Mouse (Mus musculus) adrenal gland, postnatal 36 days (tissue): ENCODE data around the gene Krt34. TPM values are rescaled to one million over a fixed set of nuclear protein-coding genes. Genes with fewer than 3 reads are reported as not detected.

Experiments
- DNase-seq, 2 experiments: peaks; one replicate each; pipeline ENCODE4 v3.0.0; 2021; ENCODE audit warnings: mixed read lengths in 1 of 2
- long read RNA-seq, 2 experiments: library from polyadenylated mRNA; stranded (forward); transcript quantifications; one replicate each; pipeline ENCODE4 v2.0.0; 2021; ENCODE audit warnings: borderline sequencing depth in 2 of 2
- total RNA-seq, 2 experiments: library from RNA; stranded (reverse); gene quantifications; 2 replicates each; pipeline ENCODE4 v1.2.3; 2021

The Krt34 gene
- total RNA-seq: not detected
- long read RNA-seq, experiment 1: 0 reads
- long read RNA-seq, experiment 2: 0 reads

DNA sequence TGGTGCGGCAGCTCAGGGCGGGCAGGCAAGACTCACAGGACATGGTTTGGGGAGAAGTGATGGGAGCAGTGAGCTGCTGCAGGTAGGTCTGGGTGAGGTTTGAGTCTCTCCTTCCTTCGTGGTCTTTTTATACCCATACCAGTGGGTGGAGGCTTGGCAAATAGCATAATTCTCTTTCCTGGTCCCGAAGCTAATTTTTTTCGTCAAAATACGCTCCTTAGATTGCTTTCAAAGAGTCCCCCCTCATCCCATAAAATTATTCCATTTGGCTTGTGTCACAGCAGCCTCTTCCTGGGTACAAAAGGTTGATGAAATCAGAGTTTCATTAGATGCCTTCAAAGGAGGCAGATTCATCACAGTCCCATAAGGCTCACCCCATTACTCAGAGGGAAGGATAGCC, at the start of gene Krt34:
Gene Krt34, minus strand, starts transcription at position 101 of the 400 bp plus-strand sequence.
- DNase-seq: no peak

- DNase-seq: no peak
Observed at GRCm38 (mm10) chr11:100088378-100089025, 47.1 kb upstream of the Krt34 start.

DNA sequence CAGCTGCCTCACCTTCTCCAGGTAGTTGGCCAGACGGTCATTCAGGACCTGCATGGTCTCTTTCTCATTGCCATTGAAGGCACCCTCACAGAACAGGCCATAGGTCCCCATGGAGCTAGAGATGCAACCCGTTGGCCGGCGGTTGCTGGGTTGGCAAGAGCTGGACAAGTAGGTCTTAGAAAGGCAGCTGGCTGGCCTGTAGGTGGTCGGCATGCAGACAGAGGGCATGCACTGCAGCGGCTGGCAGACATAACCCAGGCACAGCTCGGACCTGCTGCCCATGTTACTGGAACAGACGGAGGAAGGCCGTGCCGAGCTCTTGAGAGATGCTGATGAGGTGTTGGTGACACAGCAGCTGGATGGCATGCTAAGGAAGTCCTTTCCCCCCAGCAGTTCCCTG, 46.5 kb upstream of the Krt34 start, which contains the start of gene Krt32:
Gene Krt32, minus strand, starts transcription at position 366 of the 400 bp plus-strand sequence.
- no peak for DNase-seq

DNA sequence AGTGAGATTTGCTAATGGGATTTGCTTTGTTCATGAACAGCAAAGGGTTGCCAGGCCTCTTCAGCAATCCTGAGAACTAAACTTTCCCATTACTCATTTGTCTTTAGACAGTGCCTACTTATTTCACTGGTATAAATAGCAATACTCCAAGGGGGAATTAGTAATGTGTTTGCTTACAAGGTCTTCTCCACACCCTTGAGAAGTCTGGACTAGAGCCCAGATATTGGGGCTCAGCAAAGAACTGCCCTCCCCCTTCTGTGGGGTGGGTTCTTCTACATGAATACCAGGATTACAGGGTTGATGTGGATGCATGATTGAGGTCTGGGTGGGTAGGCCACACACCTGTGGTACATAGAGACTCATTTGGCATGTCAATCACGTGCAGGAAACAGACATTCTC, 32.5 kb upstream of the Krt34 start:
- DNase-seq: no peak

- DNase-seq: no peak
Observed at GRCm38 (mm10) chr11:100067293-100068036, 26.1 kb upstream of the Krt34 start.

- no peak for DNase-seq
Observed at GRCm38 (mm10) chr11:100066236-100067010, 25.1 kb upstream of the Krt34 start.

GRCm38 (mm10) chr11:100058875-100059274, 17.5 kb upstream of the Krt34 start:
- no peak for DNase-seq

DNA sequence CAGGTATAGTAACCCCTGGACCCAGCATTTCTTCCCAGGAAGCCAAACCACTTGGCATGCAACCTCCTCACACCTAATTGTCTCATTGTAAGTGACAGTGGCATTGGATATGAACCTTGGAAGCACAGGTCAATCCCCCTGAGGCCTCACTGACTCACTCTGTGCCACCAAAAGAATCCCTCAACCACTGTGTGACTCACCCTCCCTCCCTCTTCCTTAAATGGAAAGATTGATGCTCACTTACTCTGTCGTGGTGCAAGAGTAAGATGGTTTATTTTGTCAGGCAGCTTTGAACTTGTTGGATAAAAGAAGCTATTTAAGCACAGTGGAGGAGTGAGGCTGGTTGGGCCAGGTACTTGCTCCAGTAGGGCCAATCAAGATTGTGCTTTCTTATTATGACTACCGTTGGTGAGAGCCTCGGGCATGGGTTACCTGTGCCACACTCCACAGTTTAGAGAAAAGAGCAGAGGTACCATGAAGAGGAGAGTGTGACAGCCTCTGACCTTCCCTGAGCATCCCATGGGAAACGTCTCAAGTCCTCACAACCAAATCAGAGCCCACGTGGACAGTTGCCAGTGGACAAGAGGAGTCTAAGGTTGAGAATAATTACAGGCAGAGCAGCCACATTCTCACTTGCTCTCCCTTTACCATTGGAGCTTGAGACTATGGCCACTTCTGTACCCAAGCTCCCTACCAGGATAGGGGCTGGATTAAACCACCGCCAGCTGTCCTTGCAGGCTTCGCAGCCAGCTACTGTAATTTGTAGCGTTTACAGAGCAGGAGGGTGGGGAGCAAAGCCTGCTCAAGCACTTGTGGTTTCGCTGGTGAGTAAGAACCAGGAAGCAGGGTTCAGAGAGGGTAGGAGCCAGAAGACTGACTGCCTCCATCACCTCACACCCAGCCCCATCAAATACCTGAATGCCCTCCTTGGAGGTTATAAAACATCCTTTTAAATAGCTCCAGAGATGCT, 14.6 kb upstream of the Krt34 start:
- DNase-seq: peak; percentile 1 to 26

DNA sequence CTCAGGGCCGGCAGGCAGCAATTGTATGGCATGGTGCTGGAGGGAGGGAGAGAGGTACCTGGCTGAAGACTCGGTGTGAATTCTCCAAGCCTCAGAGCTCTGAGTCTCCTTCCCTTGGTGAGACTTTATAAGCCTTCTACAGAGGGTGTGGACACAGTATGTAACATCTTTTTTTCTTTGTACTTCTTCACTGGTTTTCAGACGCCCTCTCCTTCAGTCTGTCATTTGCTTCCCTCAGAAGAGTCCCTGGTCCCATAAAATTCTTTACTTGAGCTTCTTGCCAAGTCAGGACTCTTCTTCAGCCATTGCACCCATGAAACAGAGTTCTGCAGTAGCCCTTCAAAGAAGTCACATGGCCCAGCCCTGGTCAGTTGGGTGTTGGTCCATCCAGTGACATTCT, 9.1 kb upstream of the Krt34 start, which contains the start of gene Krt31:
Gene Krt31, minus strand, starts transcription at position 101 of the 400 bp plus-strand sequence.
- no peak for DNase-seq

DNA sequence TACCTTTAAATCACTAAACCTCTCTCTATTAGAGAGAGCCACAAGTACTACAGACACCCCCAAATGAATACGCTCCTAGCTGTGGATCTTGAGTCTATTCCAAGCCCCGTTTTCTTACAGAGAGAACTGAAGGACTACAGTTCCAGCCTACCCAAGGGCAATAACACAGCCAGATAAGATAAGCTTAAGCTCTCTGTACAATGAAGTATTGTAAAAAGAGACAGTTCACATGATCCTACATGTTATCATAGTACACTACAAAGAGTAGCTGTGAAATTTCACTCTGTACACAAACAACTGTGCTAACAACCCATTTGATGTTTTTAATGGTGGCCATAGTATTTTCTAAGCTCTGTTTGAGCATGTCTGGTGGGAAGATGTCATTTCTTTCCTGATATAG, 5.8 kb upstream of the Krt34 start:
- no peak for DNase-seq

DNA sequence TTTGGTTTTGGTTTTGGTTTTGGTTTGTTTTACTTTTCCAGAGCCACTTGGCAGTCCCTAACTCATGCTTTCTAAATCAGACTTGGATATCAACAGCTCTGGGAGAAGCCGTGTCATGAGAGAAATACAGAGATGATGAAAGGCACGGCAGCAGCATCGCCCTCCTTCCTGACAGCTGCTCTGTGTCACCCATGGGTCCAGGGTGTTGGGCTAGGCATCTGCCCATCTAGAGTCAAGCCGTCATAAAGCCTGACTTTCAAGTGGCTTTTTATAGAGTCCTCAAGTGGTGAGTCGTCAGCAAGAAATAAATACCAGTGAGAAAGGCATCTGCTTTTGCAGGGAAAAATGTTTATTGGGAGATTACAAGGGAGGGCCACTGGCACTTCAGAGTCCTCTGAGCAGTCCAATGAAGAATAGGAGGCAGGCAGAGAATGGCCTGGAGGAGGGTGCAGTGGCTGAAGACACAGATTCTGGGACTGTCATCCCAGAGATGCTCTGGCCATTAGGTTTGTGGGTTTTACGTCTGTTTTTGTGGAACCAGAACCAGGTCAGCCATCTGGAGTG, 5.0 kb upstream of the Krt34 start:
- DNase-seq: no peak

GRCm38 (mm10) chr11:100029768-100030167, 11.6 kb downstream of the Krt34 start, which contains the start of gene Krt33b:
Gene Krt33b (minus strand): TSS chr11:100029868.
- no peak for DNase-seq

- no peak for DNase-seq
Observed at GRCm38 (mm10) chr11:100021438-100021837, 19.9 kb downstream of the Krt34 start.

DNA sequence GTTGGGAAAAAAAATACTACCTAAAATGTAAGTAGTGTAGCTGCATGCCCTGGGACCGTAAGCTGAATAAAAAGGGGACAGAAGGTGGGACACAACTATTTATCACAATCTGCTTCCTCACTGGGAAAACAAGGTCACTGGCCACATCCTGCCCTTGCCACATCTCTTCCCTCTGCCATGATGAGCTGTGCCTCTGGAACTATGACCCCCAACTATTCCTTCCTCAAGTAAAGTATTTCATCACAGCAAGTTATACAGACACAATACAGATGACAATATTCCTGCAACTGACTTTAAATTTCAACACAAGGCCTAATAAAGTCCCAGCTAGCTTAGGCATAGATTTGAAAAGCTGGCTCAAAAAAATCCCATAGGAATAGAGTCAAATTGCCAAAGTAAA, 21.9 kb downstream of the Krt34 start:
- DNase-seq: no peak

- DNase-seq: no peak
Observed at GRCm38 (mm10) chr11:100016112-100016511, 25.2 kb downstream of the Krt34 start, which contains the start of gene Krt33a. Gene Krt33a (minus strand): TSS chr11:100016212.

DNA sequence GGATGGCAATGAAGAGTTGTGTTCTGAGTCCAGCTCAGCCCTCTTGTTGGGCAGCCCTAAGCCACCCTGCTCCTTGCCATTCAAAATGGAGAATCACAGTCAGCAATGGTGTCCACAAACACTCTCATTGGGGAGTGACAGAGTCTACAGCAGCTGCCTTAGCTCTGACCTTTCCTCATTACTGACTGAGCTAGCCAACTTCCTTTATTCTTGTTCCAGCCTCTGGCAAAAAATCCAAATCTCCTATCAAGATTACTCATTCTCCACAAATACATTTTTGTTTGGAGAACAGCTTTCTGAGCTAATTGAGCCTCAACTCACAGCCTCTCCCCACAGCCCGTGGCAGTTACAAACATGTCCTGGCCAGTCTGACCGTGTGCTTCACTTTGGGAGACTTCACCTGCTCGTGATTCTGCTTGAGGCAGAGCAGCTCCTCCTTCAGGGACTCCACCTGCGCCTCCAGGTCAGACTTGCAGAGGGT, 27.6 kb downstream of the Krt34 start:
- DNase-seq: no peak

- no peak for DNase-seq
Observed at GRCm38 (mm10) chr11:100010682-100011081, 30.7 kb downstream of the Krt34 start.

DNA sequence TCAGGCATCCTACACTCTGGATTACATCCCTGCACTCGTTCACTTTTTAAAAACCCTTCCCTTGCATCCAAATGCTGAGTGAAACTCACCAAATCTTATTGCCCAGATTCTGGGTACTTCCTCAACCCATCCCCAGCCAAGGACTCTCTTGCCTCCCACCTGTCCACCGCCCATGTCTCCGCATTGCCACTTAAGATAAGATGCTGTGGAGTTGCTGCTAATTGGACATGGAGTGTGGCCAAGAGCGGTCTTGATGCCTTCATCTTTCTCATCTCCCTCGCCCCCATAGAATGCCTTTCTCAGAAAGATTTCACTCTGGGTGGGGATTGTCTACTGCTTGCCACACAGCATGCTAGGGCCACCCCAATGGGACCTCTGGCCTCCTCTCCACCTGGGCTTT, 33.0 kb downstream of the Krt34 start:
- no peak for DNase-seq

GRCm38 (mm10) chr11:100006624-100007023, 34.7 kb downstream of the Krt34 start:
- DNase-seq: no peak

- no peak for DNase-seq
Observed at GRCm38 (mm10) chr11:100005905-100006304, 35.4 kb downstream of the Krt34 start.

- peak; percentile 25 to 53 for DNase-seq
Observed at GRCm38 (mm10) chr11:100004846-100005245, 36.5 kb downstream of the Krt34 start.
